Comparison of ENCODE assay signal across 17 mouse cellular contexts in the genomic region with DNA sequence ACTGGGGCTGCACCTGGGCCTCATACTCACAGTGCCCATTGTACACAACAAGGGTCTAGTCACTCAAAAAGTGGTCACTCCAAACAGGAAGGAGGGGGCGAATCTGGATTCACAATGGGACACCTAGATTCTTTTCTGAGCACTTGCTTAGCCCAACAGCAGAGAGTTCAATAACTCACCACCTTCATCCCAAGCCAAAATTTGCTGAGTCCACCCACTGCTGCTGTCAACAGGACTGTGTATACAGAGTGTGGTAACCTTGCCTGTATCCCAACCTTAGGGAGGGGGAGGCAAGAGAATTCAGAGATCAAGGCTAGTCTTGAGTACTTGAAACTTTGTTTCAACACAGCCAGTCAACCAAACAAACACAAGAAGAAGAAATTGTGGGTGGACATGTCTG.
DNase-seq lines count a peak whose midpoint lies in the region; ATAC-seq and TF ChIP-seq lines count a peak whose summit lies in the region.
"Had no signal": no experiment of that assay in that cellular context is flagged by ENCODE, and none has a peak within 500 bp of the region (broad histone marks: within the 10 kb centered on the region; RNA-seq: fewer than 3 reads in every experiment).

No protein-coding gene starts in this region.

- no peak overlapping the region for H3K9ac ChIP-seq in embryonic facial prominence, embryonic 14.5 days (ENCODE audit: low read depth, low read length)
- H3K9ac ChIP-seq in lung, postnatal 0 days (replicated peaks; ENCODE audit: low read depth) = no peak overlapping the region
- H3K9ac ChIP-seq: embryonic facial prominence, embryonic 12.5 days; hindbrain, embryonic 13.5 days; lung, embryonic 14.5 days; stomach, embryonic 15.5 days had no signal

- no peak for TF ChIP-seq EP300 in lung, postnatal 0 days (IDR thresholded peaks at IDR 0.05)

- WGBS in embryonic facial prominence, embryonic 14.5 days = 77% methylated on average over 1 of the region's 1 CpGs
- WGBS in embryonic facial prominence, embryonic 10.5 days = 82% methylated on average over 1 of the region's 1 CpGs
- WGBS in kidney, adult 2 months = 90% methylated on average over 1 of the region's 1 CpGs
- 73% methylated on average over 1 of the region's 1 CpGs for WGBS in lung, postnatal 0 days

- no peak for TF ChIP-seq POLR2A in kidney, adult 2 months (IDR thresholded peaks at IDR 0.05; ENCODE audit: low read depth, low read length)

- H3K27me3 ChIP-seq in embryonic facial prominence, embryonic 14.5 days (replicated peaks; ENCODE audit: control insufficient read depth, insufficient read depth, low read length) = no peaks in the 10 kb centered on the region
- no peaks in the 10 kb centered on the region for H3K27me3 ChIP-seq in embryonic facial prominence, embryonic 10.5 days (replicated peaks; ENCODE audit: low read depth, poor library complexity, severe bottlenecking)
- H3K27me3 ChIP-seq in kidney, adult 2 months (replicated peaks; ENCODE audit: control insufficient read depth, insufficient read depth, low read length) = no peaks in the 10 kb centered on the region
- no peaks in the 10 kb centered on the region for H3K27me3 ChIP-seq in lung, postnatal 0 days (replicated peaks; ENCODE audit: insufficient read depth, low read length)
- H3K27me3 ChIP-seq: embryonic facial prominence, embryonic 12.5 days; hindbrain, embryonic 13.5 days; stomach, embryonic 15.5 days had no signal

- H3K27ac ChIP-seq in embryonic facial prominence, embryonic 14.5 days (replicated peaks; ENCODE audit: low read depth, low read length) = peak overlapping the region; percentile 33; the same call in 1 of the 2 replicates
- H3K27ac ChIP-seq in embryonic facial prominence, embryonic 10.5 days (replicated peaks) = no peak overlapping the region
- H3K27ac ChIP-seq in kidney, adult 2 months (ENCODE audit: insufficient read depth, low read depth, low read length) = peak overlapping the region; percentile 60
- 0 out of 2 replicates have a peak overlapping the region, but pooled peaks have one; percentile 14 for H3K27ac ChIP-seq in lung, postnatal 0 days (ENCODE audit: low read length)
- H3K27ac ChIP-seq: embryonic facial prominence, embryonic 12.5 days; hindbrain, embryonic 13.5 days; macrophage; midbrain, embryonic 10.5 days had no signal

- H3K4me2 ChIP-seq in embryonic facial prominence, embryonic 14.5 days (ENCODE audit: low read depth, low read length) = no peak overlapping the region
- no peak overlapping the region for H3K4me2 ChIP-seq in lung, postnatal 0 days (replicated peaks; ENCODE audit: low read depth, low read length)
- H3K4me2 ChIP-seq: embryonic facial prominence, embryonic 12.5 days; hindbrain, embryonic 13.5 days; lung, embryonic 14.5 days; stomach, embryonic 15.5 days had no signal

- no peaks in the 10 kb centered on the region for H3K36me3 ChIP-seq in embryonic facial prominence, embryonic 14.5 days (ENCODE audit: control insufficient read depth, insufficient read depth, low read length)
- H3K36me3 ChIP-seq in embryonic facial prominence, embryonic 10.5 days (replicated peaks) = no peaks in the 10 kb centered on the region
- no peaks in the 10 kb centered on the region for H3K36me3 ChIP-seq in kidney, adult 2 months (ENCODE audit: control insufficient read depth, insufficient read depth, low read length)
- no peaks in the 10 kb centered on the region for H3K36me3 ChIP-seq in lung, postnatal 0 days (ENCODE audit: insufficient read depth, low read length)
- H3K36me3 ChIP-seq: embryonic facial prominence, embryonic 12.5 days; hindbrain, embryonic 13.5 days; midbrain, embryonic 10.5 days; stomach, embryonic 15.5 days had no signal

- peaks cover 4% of the 10 kb centered on the region; the same call in 1 of the 2 replicates for H3K9me3 ChIP-seq in embryonic facial prominence, embryonic 14.5 days (ENCODE audit: control insufficient read depth, low read length)
- H3K9me3 ChIP-seq in embryonic facial prominence, embryonic 10.5 days = no peaks in the 10 kb centered on the region
- H3K9me3 ChIP-seq in lung, postnatal 0 days (ENCODE audit: low read length) = 0 out of 2 replicates have a peak, but pooled peaks cover 2% of the 10 kb centered on the region
- H3K9me3 ChIP-seq: hindbrain, embryonic 13.5 days; midbrain, embryonic 10.5 days; stomach, embryonic 15.5 days had no signal

- H3K4me3 ChIP-seq in embryonic facial prominence, embryonic 14.5 days (ENCODE audit: low read depth, low read length) = no peak overlapping the region
- H3K4me3 ChIP-seq in embryonic facial prominence, embryonic 10.5 days = no peak overlapping the region
- no peak overlapping the region for H3K4me3 ChIP-seq in kidney, adult 2 months (ENCODE audit: insufficient read depth, low read depth, low read length)
- H3K4me3 ChIP-seq in lung, postnatal 0 days (ENCODE audit: low read depth, low read length) = no peak overlapping the region
- H3K4me3 ChIP-seq: embryonic facial prominence, embryonic 12.5 days; hindbrain, embryonic 13.5 days; midbrain, embryonic 10.5 days; stomach, embryonic 15.5 days had no signal

- no peak for TF ChIP-seq CTCF in kidney, adult 2 months (conservative IDR thresholded peaks at IDR 0.05; ENCODE audit: insufficient read depth, insufficient read length, low read depth, low read length)
- TF ChIP-seq CTCF in lung, postnatal 0 days (IDR thresholded peaks at IDR 0.05) = no peak

- H3K4me1 ChIP-seq in embryonic facial prominence, embryonic 14.5 days (ENCODE audit: control insufficient read depth, insufficient read depth, low read length) = 0 out of 2 replicates have a peak, but pooled peaks cover 3% of the 10 kb centered on the region
- H3K4me1 ChIP-seq in embryonic facial prominence, embryonic 10.5 days = peaks cover 8% of the 10 kb centered on the region
- H3K4me1 ChIP-seq in kidney, adult 2 months (ENCODE audit: control insufficient read depth, insufficient read depth, low read length) = peaks cover 25% of the 10 kb centered on the region
- H3K4me1 ChIP-seq in lung, postnatal 0 days (ENCODE audit: insufficient read depth, low read depth, low read length) = peaks cover 7% of the 10 kb centered on the region; the same call in 1 of the 2 replicates

- DNase-seq in embryonic facial prominence, embryonic 14.5 days (ENCODE audit: low spot score) = no peak
- DNase-seq in embryonic facial prominence, embryonic 10.5 days (ENCODE audit: low spot score) = no peak
- DNase-seq in kidney, adult 2 months = no peak
- no peak for DNase-seq in kidney, postnatal 36 days
- no peak for DNase-seq in lung, postnatal 0 days (ENCODE audit: low spot score)
- DNase-seq in lung, postnatal 36 days = no peak
- DNase-seq in left cerebral cortex, adult 8-10 months (ENCODE audit: low spot score in 2 of 2) = no peak
- no peak for DNase-seq in thymus, postnatal 25 days
- DNase-seq: adrenal gland, adult 8-10 months; cerebellum, adult 8-10 months had no signal

- no peak for ATAC-seq in embryonic facial prominence, embryonic 14.5 days (ENCODE audit: low read depth)
- no peak for ATAC-seq in lung, postnatal 0 days
- ATAC-seq: inflammation-experienced regulatory T-cells, adult 6 months had no signal
